Mouse (Mus musculus): ENCODE data around the gene Morf4l1. TPM values are rescaled to one million over a fixed set of nuclear protein-coding genes. Genes with fewer than 3 reads are reported as not detected.
A peak's percentile ranks its signal among the peaks of the same experiment; 100 is the strongest.

The Morf4l1 gene
- 397 and 406 TPM in 2 replicates for polyA plus RNA-seq (2015; fragmentation: Nextera tagmentation; extraction: Ambion mirVana)

DNA sequence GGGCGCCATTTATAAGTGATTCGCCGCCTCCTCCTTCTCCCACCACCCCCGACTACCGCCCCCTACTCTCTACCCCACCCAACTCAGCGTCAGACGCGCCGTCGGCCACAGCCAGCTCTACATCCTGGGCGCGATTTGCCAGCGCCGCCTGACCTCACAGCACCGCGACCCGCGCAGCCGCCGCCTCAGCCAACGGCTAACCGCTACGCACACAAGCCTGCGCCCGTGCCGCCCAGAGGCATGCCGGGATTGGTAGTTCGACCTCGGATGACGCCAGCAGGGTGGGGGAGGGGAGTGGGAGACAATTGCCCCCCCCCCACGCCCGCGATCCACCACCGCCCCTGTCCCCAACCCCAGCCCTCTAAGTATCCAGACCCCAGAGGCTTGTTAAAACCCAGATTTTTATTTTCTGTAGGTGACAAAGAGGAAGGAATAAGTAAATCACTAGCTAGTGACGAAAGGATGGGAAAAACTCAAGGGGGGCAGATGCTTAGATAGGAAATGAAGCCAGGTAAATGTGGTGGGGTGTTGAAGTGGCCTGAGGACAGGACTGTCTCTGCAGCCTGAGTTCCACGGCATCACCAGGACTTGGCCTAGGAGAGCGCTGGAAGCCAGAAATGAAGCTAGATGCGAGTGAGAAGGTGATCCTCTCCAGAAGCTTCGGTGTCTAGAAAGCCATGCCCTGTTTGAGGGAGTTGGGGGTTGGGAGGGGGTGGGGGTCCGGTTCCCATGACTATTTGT lies at the start of gene Morf4l1:
TSS of gene Morf4l1 (minus strand) at position 208 of the 741 bp plus-strand sequence.
- H3K27me3 ChIP-seq = peaks cover 7% of the 10 kb centered on the region; the same call in 1 of the 2 replicates
- no peaks in the 10 kb centered on the region for H3K9me3 ChIP-seq
- peak within 1 kb of the TSS; percentile 85 for H3K4me2 ChIP-seq
- WGBS = under 1% methylated on average over 40 of the region's 40 CpGs
- H3K4me1 ChIP-seq = peaks cover 30% of the 10 kb centered on the region
- peak; percentile 99 for ATAC-seq (ENCODE audit: borderline replicate concordance, extremely low read depth, low FRiP score, low TSS enrichment)
- H3K9ac ChIP-seq = peak within 1 kb of the TSS; percentile 99
- H3K36me3 ChIP-seq = no peaks in the 10 kb centered on the region
- H3K27ac ChIP-seq = peak within 1 kb of the TSS; percentile 99
- H3K4me3 ChIP-seq = peak within 1 kb of the TSS; percentile 95

DNA sequence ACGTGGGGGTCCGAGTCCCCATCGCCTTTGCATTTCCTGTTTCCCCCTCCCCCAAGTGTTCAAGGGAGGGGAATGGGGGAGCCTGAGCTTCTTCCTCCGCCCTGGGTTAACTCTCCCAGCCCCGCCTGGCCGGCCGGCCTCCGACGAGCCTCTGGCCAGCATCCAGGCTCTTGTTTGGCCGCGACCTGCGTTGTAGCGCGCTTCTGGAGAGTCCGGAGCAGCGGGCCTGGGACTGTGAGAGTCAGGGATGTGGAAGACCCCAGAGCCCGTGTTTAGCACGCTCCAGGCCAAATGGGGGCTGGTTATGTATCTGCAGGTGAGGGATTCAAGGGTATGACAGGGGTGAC lies 49.1 kb upstream of the Morf4l1 start:
- under 1% methylated on average over 18 of the region's 18 CpGs for WGBS
- Histone ChIP-seq H3K27me3 (no peaks in the 10 kb centered on the region), H3K4me3 (peak overlapping the region; percentile 64), H3K9ac (peak overlapping the region; percentile 71), H3K36me3 (no peaks in the 10 kb centered on the region), H3K4me1 (peaks cover 26% of the 10 kb centered on the region), H3K9me3 (no peaks in the 10 kb centered on the region), H3K4me2 (peak overlapping the region; percentile 85), H3K27ac (peak overlapping the region; percentile 83)
- ATAC-seq (ENCODE audit: borderline replicate concordance, extremely low read depth, low FRiP score, low TSS enrichment) = peak; percentile 71

GRCm38 (mm10) chr9:90162926-90163748 lies 48.6 kb upstream of the Morf4l1 start, which contains the start of gene Adamts7:
TSS of gene Adamts7 (plus strand) at chr9:90163069.
- H3K4me3 ChIP-seq = peak within 1 kb of the TSS; percentile 64
- no peaks in the 10 kb centered on the region for H3K27me3 ChIP-seq
- under 1% methylated on average over 56 of the region's 60 CpGs for WGBS
- H3K9ac ChIP-seq = peak within 1 kb of the TSS; percentile 71
- no peaks in the 10 kb centered on the region for H3K36me3 ChIP-seq
- peak within 1 kb of the TSS; percentile 85 for H3K4me2 ChIP-seq
- peaks cover 26% of the 10 kb centered on the region for H3K4me1 ChIP-seq
- peak; percentile 79 for ATAC-seq (ENCODE audit: borderline replicate concordance, extremely low read depth, low FRiP score, low TSS enrichment)
- H3K9me3 ChIP-seq = no peaks in the 10 kb centered on the region
- H3K27ac ChIP-seq = peak within 1 kb of the TSS; percentile 83

GRCm38 (mm10) chr9:90162243-90162925 lies 47.8 kb upstream of the Morf4l1 start:
- Histone ChIP-seq H3K27ac (peak overlapping the region; percentile 83), H3K4me1 (peaks cover 26% of the 10 kb centered on the region), H3K9ac (peak overlapping the region; percentile 71), H3K4me2 (peak overlapping the region; percentile 85), H3K9me3 (no peaks in the 10 kb centered on the region), H3K4me3 (peak overlapping the region; percentile 64), H3K36me3 (no peaks in the 10 kb centered on the region), H3K27me3 (no peaks in the 10 kb centered on the region)
- ATAC-seq (ENCODE audit: borderline replicate concordance, extremely low read depth, low FRiP score, low TSS enrichment) = peak; percentile 90
- 8% methylated on average over 25 of the region's 29 CpGs for WGBS

DNA sequence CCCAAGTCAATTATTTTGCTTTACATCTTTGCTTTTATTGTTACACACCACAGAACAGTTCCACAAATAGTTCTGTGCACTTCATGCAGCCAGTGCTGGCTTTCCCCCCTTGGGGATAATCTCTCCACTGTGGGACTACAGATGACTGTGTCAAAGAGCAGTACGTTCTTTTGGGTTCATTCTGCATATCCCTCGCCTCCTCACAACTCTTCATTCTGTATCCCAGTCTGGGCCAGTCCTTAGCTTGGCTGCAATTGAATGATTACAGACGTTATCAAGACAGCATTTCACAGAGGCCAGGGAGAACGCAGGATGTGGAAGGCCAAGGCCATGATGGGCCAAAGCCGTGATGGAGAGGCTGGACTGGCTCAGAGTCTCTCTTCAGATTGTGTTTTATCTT lies 32.3 kb upstream of the Morf4l1 start:
- no peak for ATAC-seq (ENCODE audit: borderline replicate concordance, extremely low read depth, low FRiP score, low TSS enrichment)
- H3K9ac ChIP-seq = no peak overlapping the region
- no peaks in the 10 kb centered on the region for H3K27me3 ChIP-seq
- H3K4me3 ChIP-seq = no peak overlapping the region
- no peaks in the 10 kb centered on the region for H3K4me1 ChIP-seq
- no peaks in the 10 kb centered on the region for H3K9me3 ChIP-seq
- no peak overlapping the region for H3K27ac ChIP-seq
- 46% methylated on average over 5 of the region's 5 CpGs for WGBS
- H3K36me3 ChIP-seq = no peaks in the 10 kb centered on the region
- no peak overlapping the region for H3K4me2 ChIP-seq

DNA sequence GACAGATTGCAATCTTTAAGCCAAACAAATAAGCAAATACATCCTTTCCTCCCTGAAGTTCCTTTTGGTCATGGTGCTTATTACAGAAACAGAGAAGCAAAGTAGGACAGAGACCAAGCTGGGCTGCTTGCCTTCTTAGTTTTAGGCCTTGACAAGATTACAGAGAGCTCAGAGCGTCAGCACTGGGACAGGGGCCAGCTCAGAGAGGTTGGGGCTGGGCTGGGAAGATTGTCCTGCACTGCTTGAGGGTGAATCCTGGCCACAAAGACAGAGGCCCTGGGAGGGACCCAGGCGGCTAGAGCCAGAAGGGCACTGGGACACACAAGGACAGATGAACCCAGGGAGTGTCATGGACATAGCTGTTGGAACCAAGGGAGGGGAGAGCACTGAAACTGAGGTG lies 31.2 kb upstream of the Morf4l1 start:
- 32% methylated on average over 2 of the region's 2 CpGs for WGBS
- Histone ChIP-seq H3K9me3 (no peaks in the 10 kb centered on the region), H3K27ac (no peak overlapping the region), H3K4me1 (no peaks in the 10 kb centered on the region), H3K27me3 (no peaks in the 10 kb centered on the region), H3K4me3 (no peak overlapping the region), H3K4me2 (no peak overlapping the region), H3K36me3 (no peaks in the 10 kb centered on the region), H3K9ac (no peak overlapping the region)
- peak; percentile 50; the same call in 1 of the 2 replicates for ATAC-seq (ENCODE audit: borderline replicate concordance, extremely low read depth, low FRiP score, low TSS enrichment)

- Histone ChIP-seq H3K36me3 (no peaks in the 10 kb centered on the region), H3K4me3 (no peak overlapping the region), H3K4me2 (no peak overlapping the region), H3K9me3 (no peaks in the 10 kb centered on the region), H3K27me3 (no peaks in the 10 kb centered on the region), H3K27ac (no peak overlapping the region), H3K9ac (no peak overlapping the region), H3K4me1 (peaks cover 12% of the 10 kb centered on the region)
- no peak for ATAC-seq (ENCODE audit: borderline replicate concordance, extremely low read depth, low FRiP score, low TSS enrichment)
- WGBS = 87% methylated on average over 1 of the region's 1 CpGs
Observed at GRCm38 (mm10) chr9:90136678-90136965, 22.0 kb upstream of the Morf4l1 start.

DNA sequence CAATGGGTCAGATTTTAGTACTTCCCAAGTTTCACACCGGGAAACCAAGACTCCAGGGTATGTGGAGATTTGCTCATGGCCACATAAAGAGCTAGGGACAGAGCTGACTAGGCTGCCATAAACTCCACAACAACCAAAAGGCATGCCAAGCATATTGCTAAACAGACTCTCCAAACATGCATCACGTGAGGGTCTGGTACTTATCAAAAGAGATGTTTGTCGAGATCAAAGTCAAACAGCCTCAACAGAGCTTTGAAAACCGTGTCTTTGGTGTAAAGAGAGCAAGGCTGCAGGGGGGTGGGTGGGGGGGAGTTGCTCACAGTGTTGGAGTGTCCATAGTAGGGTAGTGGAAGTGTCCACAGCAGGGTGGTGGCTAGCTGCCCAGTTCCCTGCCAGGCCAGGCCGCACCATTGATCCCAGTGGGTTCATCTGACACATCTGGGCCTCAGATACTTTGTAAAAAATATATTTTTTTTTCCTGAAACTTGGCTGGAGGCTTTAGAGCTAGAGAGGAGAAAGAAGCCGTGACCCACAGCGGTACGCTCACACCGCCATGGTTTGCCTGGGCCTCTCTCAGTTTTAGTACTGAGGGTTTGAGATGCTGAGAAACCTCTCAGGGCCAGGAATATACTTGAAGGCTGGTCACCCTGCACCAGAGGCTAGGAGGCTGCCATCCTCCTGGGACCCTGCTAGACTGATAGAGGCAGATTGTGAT lies 21.5 kb upstream of the Morf4l1 start:
- Histone ChIP-seq H3K27ac (no peak overlapping the region), H3K9me3 (no peaks in the 10 kb centered on the region), H3K4me3 (no peak overlapping the region), H3K9ac (no peak overlapping the region), H3K4me2 (no peak overlapping the region), H3K27me3 (no peaks in the 10 kb centered on the region), H3K36me3 (no peaks in the 10 kb centered on the region), H3K4me1 (peaks cover 12% of the 10 kb centered on the region)
- ATAC-seq (ENCODE audit: borderline replicate concordance, extremely low read depth, low FRiP score, low TSS enrichment) = peak; percentile 53
- 58% methylated on average over 9 of the region's 9 CpGs for WGBS

- H3K9ac ChIP-seq = no peak overlapping the region
- H3K27me3 ChIP-seq = no peaks in the 10 kb centered on the region
- peaks cover 12% of the 10 kb centered on the region for H3K4me1 ChIP-seq
- H3K36me3 ChIP-seq = no peaks in the 10 kb centered on the region
- no peak for ATAC-seq (ENCODE audit: borderline replicate concordance, extremely low read depth, low FRiP score, low TSS enrichment)
- 77% methylated on average over 8 of the region's 8 CpGs for WGBS
- H3K4me2 ChIP-seq = no peak overlapping the region
- H3K27ac ChIP-seq = no peak overlapping the region
- no peaks in the 10 kb centered on the region for H3K9me3 ChIP-seq
- no peak overlapping the region for H3K4me3 ChIP-seq
Observed at GRCm38 (mm10) chr9:90135466-90135865, 20.9 kb upstream of the Morf4l1 start.

DNA sequence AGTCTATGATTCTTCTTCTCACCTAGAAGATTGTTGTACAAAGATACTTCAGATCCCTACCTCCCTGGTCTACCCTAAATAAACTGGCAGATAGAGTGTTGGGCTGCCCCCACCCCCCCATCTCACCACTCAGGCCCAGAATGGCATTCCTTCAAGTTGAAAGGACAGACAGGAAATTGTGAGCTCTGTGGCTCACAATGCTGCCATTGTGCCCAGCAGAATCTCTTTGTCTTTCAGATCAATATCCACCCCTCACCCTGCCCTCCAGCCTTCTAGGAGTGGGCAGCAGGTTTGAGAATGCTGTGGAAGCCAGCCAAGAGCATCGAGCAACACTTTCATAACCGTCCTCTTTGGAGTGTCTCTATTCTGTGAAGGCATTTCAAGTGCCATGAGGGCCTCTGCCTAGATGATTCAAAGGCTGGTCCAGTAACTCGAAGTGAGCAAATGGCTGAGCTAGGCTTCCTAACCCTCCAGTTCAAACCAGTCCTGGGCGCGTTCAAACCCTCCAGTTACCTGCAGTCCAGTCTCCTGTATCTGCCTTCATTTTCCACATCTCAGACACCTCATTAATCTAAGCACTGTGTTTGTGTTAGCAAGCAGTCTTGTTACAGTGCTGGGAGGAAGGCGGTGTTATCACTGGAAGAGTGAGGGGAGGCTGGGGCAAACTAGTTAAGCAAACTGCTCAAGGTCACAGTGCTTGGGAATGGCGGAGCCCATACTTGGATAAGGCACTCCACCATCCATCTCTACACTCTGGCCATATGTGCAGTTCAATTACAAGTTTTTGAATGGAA lies 19.2 kb upstream of the Morf4l1 start:
- H3K9me3 ChIP-seq = no peaks in the 10 kb centered on the region
- H3K9ac ChIP-seq = no peak overlapping the region
- no peaks in the 10 kb centered on the region for H3K36me3 ChIP-seq
- 25% methylated on average over 7 of the region's 7 CpGs for WGBS
- no peak overlapping the region for H3K4me2 ChIP-seq
- no peak overlapping the region for H3K4me3 ChIP-seq
- H3K27me3 ChIP-seq = no peaks in the 10 kb centered on the region
- H3K27ac ChIP-seq = peak overlapping the region; percentile 46
- peaks cover 12% of the 10 kb centered on the region for H3K4me1 ChIP-seq
- ATAC-seq (ENCODE audit: borderline replicate concordance, extremely low read depth, low FRiP score, low TSS enrichment) = peak; percentile 28; the same call in 1 of the 2 replicates
